Mouse (Mus musculus): ENCODE measurements around the gene Plekha7.

DNA sequence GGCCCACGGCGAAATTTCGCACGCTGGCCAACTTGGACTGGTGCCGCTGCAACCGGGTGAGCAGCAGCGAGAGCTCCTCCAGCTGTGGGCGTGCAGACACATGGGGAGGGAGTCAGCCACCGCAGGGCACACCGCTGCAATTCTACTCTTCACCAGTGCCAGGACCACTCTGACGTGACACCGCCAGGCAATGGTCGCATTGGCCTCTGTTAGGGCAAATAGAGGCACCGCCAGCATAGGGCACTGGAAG lies 151.4 kb downstream of the Plekha7 start:
- TF ChIP-seq CTCF (IDR thresholded peaks at IDR 0.05; ENCODE audit: extremely low read depth, insufficient read depth, insufficient read length, insufficient replicate concordance): no peak
- TF ChIP-seq POLR2A (IDR thresholded peaks at IDR 0.05; ENCODE audit: low read depth, low read length): no peak
